Mouse (Mus musculus): ENCODE results near the gene Nup62.

Gene Nup62

DNA sequence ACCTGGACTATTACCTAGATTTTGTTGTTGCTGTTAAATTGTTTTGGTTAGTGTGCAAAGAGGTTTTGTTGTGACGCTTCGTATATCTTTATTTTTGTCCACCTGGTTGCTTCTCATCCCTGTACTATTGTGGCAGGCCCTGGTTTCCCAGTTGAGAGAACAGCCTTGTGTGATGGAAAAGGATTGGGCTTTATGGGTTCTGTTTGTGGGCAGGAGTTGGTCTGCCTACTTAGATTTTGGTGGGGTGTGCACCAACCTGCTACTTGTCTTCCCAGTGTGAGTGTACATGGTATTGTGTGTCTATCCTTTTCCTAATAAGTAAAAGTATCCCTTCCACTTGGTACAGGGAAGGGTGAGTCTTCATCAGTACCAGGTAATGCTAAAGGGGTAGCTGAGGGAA, 3.5 kb downstream of the Nup62 start:
- DNase-seq, result peak; percentile 15

DNA sequence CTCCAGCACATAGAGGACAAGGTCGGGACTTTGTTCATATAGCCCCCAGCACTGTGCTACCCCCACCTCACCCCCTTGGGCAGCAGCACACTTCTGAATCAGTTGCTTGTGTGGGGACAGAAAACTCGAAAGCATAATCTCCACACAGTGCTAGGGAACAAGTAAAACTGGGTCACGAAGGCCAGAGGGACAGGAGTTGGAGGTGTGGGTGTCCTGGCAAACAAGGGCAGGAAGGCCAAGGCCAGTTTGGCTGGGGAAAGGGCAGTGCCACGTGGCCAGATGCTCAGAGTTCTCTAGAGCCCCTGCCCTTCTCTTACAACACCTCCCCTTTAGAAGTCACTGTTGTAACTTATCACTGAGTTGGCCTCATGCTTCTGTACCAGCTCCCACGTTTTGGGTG, 4.0 kb downstream of the Nup62 start:
- peak; percentile 15 for DNase-seq

DNA sequence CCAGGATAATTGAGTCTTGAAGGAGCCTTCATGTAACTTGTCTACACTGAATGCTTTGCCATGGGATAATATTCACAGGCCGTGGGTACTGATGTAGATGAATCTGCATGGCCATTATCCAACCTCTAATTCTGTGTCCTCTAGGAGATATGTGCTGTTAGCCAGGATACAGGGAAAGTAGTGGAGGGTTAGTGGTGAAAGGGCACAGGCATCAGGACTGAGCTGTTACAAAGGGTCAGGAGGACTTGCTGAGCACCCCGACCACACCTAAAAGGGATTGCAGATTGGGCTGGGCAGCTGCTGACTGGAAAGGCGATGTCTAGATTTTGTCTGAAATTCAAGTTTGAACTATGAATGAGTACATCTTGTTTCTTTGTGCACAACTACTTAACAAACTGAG, 4.6 kb downstream of the Nup62 start:
- no peak for DNase-seq

DNA sequence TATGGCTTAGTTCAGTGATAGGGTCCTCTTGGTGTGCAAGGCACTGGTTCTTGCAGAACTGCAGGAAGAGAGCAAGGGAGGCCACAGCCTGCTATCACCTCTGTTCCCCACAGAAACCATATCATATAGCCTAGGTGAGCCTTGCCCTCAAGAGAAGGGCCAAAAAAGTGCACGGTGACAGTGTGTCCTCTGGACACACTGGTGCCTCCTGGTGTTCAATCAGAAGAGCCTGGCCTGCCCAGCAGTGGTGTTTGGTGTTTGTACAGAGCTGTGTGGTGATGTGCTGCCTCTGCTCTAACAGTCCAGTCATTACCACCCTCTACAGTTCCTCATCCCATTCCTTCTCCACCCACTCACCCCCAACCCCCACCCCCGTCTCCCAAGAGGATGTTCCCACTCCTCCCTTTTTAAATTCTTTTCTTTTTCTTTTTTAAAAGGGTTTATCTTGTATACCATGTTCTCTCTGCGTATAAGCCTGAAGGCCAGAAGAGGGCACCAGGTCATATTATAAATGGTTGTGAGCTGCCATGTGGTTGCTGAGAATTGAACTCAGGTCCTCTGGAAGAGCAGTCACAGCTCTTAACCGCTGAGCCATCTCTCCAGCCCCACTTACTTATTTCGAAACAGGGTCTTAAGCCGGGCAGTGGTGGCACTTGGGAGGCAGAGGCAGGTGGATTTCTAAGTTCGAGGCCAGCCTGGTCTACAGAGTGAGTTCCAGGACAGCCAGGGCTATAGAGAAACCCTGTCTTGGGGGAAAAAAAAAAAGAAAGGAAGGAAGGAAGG, 6.0 kb downstream of the Nup62 start:
- DNase-seq, result no peak

DNA sequence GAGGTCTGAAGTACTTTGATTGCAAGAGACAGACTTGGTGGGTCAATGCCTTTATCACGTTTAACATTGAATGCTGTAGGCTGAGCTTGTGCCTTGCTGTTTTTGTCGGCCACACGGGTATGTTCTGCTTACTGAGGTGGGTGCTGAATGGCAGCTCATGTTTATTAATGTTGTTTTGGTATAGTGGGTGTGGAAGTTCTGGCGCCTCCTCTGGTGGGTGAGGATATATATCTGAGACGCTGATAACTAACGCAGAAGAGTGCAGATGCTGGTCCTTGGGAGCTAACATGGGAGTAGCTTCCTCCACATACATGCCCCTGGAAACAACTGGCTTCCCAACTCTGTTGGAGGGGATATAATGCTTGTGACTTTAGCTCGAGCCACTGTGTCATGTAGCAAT, 7.5 kb downstream of the Nup62 start:
- DNase-seq, result peak; percentile 14

DNA sequence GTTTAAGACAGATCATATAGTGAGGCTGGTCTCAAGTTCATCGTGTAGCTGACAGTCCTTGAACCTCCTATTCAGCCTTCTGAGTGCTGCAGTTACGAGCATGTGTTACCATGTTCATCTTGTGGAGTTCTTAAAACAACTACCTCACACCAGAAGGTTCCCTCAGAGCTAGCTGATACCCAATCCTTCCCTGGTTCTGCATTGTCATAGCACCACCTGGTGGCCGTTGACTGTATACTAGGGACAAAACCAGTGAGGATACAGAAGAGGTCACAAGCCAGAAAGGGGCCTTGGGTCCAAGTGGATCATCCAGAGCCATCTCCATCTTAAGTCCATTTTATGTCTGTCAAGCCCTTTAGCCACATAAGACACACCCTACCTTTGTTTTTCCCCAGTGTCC, 9.0 kb downstream of the Nup62 start:
- DNase-seq, result peak; percentile 83

DNA sequence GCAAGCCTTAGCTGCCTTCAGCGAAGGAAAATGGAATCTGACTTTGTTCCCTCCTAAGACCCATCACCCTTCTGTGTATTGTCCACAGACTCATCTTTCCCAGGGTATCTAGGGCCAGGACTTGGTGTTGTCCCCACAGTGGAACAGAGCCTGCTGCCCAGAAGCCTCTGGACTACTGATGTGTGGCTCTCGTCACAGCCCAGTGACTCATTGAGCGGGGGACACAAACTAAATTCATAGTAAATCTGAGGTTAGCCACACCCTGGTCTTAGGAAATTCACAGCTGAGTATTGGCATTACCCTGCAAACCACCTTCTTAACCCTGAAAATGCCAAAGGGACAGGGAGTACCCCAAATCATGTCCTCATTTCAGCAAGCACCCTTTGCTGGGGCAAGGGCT, 10.9 kb downstream of the Nup62 start:
- DNase-seq, result no peak

DNA sequence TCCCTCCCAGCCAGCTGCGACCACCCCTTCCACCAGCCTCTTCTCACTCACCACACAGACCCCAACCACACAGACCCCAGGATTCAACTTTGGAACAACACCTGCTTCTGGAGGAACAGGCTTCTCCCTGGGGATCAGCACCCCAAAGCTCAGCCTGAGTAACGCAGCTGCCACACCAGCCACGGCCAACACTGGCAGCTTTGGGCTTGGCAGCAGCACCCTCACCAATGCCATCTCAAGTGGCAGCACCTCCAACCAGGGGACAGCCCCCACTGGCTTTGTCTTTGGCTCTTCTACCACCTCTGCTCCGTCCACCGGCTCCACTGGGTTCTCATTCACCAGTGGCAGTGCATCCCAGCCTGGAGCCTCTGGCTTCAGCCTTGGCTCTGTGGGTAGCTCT, 12.8 kb downstream of the Nup62 start:
- no peak for DNase-seq

DNA sequence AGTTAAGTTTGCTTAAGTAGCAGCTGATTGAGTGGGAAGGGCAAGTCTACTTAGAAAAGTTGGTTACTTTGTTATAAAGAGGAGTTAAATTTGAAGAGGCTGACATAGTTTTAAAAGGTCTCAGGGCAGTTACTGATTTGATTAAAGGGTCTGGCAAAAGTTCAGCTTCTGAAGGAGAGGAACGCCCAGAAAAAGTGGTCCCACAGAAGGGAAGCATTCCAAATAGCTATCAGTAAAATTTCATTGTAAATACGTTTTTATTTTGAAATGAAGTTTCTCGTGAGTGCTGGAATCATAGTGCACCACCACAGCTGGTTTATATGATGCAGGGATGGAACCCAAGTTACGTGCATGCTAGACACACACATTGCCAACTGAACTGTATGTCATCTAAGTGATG, 16.9 kb downstream of the Nup62 start:
- DNase-seq, result no peak

DNA sequence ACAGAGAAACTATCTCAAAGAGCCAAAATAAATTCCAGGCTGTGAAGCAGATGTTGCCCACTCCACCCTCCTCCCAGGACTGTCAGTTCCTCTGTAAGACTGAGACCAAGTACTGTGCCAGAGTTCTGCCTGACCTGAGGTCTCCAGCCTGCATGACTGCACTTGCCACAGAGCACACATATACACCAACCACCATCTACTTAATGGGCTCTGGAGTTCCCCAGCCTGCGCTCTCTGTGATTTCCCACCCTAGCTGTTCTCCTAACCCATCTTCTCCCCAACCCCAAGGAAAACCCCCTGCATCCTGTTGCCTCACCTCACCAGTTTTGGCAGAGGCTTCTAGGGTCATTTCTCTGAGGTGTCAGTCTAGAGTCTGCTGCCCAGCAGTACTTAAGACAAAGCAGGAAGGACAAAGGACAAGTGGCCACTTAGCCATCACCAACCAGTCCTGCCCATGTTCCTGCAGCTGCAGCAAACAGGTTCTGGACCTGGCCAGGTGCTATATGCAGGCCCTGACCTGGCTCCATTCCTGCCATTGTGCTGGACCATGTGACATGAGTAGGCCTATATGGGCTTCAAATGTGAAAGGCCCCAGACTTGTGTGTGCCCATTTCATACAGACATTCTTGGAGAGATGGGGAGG, 19.6 kb downstream of the Nup62 start:
- no peak for DNase-seq

DNA sequence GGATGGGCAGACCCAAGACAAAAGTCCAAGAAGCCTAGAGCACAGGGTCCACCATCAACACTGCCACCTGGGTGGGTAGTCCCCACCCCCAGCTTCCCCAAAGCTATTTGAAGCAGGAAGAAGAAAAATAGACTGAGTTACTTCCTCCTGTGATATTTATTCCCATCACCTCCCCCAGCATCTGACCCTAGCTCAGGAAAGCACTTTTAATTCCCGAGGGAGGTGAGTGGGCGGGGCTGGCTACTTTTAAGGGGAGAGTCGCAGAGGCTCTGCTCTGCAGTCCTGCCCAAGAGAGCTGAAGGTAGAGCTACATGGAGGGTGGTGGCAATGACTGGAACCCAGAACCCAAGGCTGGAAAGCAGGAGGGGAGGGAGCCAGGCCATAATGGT, 20.1 kb downstream of the Nup62 start:
- DNase-seq, result no peak

DNA sequence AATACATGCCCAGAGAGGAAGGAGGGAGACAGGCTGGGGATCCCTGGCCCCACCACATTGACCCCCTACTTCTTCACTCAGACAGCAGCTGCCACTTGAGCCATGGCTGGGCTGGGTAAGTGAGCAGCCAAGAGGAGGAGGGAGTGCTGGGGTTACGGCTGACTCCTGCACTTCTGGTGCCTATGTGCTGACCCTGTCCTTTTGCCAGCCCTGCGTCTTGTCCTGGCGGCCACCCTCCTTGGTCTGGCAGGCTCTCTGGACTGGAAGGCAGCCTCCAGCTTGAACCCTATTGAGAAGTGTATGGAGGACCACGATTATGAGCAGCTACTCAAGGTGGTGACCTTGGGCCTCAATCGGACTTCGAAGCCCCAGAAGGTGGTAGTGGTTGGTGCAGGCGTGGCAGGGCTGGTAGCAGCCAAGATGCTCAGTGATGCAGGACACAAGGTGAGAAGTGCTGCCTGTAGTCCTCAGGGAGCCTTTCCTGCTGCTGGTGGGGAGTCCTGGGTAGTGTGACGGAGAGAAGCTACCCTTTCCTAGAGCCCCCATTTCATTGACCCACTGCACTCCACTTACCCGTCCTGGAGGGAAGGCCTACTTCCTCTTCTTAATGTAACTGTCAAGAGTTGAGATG, 20.6 kb downstream of the Nup62 start:
- DNase-seq, result no peak

DNA sequence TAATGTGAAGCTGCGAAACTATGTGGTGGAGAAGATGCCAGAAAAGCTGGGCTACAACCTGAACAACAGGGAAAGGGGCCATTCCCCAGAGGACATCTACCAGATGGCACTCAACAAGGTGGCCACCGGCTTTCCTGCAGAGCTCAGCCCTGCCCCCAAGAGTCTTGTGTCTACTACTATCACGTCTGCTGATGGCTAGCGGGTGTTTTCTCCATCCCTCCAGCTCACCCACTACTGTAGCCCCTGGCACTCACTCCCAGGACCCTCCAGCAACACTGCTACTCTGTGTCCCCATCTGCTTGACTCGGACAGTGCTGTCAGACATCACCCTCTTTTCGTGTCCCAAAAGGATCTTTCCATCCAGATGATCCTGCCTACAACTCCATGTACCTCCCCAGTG, 22.2 kb downstream of the Nup62 start:
- no peak for DNase-seq

DNA sequence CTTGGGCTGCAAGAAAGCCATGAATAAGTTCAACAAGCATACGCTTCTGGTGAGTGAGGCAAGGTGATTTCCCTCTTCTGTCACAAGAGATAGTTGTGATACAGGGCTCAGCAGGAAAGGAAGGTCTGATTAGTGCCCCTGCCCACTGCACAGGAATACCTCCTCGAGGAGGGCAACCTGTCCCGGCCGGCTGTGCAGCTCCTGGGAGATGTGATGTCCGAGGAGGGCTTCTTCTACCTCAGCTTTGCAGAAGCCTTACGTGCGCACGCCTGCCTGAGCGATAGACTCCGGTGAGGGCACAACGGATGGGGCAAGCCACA, 23.2 kb downstream of the Nup62 start:
- no peak for DNase-seq

DNA sequence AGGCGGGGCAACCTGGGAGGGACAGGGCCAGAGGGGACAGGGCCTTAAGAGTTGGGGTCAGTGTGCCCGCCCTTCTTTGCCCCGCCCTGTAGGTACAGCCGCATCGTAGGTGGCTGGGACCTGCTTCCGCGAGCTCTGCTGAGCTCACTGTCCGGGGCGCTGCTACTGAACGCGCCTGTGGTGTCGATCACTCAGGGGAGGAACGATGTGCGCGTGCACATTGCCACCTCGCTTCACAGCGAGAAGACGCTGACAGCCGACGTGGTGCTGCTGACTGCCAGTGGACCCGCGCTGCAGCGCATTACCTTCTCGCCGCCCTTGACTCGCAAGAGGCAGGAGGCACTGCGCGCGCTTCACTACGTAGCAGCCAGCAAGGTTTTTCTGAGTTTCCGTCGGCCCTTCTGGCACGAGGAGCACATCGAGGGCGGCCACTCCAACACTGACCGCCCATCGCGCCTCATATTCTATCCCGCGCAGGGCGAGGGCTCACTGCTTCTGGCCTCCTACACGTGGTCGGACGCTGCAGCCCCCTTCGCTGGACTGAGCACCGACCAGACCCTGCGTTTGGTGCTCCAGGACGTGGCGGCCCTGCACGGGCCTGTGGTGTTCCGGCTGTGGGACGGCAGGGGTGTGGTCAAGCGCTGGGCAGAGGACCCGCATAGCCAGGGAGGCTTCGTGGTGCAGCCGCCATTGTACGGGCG, 23.8 kb downstream of the Nup62 start:
- no peak for DNase-seq

DNA sequence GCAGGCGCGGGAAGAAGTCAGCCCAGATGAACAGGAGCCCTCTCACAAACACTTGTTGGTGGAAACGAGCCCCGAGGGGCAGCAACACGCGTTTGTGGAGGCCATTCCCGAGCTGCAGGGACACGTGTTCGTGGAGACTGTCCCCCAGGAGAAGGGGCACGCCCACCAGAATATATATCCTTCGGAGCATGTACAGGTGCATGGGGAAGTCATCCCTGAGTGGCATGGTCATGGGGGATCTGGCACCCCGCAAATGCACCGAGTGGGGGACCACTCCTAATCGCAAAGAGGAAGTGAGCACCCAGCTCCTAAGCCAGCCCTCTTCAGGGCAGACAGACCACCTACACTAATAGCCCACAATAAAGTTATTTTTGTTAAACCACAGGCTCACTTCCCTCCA, 24.5 kb downstream of the Nup62 start:
- DNase-seq, result no peak

DNA sequence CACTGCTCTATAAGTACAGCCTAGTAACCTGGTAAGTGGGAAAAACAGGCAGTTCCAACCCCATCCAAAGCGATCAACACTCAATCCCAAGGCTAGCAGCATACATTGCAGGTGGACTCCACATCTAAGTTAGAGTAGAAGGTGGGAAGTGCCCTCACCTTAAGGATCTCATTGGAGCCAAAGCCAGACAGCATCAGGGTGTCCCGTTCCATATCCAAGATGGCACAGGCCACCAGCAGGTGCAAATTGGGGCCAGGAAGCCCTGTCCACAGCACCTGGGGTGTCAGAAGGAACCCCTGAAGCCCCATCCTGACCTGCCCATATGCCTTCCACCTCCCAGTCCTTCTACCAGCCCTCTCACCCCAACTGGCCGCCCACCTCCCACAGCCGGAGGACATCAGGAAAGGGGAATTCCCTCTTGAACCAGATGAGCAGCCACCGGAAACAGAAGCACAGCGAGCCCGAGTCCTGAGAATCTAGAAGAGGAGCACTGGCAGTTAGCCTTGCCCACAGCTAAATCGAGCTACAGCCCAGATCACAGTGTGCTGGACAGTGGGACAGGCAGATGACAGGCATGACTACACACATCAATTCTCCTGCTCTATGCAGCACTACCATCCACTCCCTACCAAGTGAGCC, 26.1 kb downstream of the Nup62 start:
- DNase-seq, result no peak

DNA sequence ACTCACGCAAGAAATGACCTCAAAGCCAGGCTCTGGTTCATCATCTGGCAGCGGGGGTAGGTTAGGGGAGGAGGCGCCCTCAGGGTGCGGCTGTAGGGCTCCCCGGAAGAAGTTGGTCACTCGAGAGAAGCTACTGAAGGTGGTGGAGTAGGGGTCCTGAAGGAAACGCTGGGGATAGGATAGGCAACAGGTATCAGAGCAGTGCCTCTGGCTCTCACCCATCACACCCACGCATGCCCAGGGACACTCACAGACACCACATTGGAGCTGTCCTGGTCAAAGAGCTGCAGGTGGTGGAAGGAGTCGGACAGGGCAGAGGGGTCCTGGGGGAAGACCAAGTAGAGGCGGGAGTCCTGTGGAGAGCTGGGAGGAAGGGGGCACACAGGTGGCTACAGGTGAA, 29.1 kb downstream of the Nup62 start:
- no peak for DNase-seq

DNA sequence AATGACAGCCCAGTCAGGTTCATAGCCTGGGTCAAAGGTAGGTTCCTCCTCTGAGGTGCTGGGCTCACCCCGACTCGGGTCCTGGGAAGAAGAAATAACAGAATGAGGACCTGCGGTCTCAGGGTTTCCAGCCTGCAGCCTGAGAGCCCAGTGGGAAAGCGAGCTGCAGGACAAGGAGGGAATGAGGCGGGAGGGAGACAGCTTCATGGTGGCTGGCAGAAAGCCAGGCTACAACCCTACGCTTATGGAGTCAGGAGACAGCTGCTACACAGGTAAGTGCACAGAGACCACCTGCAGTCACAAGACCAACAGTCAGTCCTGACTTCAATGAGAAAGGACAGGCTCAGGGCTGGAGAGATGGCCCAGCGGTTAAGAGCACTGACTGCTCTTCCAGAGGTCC, 30.9 kb downstream of the Nup62 start:
- peak; percentile 68 for DNase-seq

DNA sequence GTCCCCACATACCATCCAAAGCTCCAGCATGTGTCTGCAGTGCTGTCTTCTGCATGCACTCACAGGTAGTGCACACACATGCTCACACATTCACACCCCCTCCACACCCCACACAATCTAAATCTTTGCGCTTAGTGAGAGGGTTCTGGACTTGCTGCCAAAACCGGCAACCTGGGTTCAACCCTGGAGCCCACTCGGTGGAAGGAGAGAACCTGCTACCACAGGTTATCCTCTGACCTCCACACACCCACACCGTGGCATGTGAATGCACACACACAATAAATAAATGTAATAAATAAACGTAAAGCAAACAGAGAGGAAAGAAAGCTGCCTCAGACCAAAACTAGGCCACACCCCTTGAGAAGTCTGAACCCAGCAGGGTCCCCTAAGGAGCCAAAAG, 31.9 kb downstream of the Nup62 start:
- DNase-seq, result peak; percentile 74

DNA sequence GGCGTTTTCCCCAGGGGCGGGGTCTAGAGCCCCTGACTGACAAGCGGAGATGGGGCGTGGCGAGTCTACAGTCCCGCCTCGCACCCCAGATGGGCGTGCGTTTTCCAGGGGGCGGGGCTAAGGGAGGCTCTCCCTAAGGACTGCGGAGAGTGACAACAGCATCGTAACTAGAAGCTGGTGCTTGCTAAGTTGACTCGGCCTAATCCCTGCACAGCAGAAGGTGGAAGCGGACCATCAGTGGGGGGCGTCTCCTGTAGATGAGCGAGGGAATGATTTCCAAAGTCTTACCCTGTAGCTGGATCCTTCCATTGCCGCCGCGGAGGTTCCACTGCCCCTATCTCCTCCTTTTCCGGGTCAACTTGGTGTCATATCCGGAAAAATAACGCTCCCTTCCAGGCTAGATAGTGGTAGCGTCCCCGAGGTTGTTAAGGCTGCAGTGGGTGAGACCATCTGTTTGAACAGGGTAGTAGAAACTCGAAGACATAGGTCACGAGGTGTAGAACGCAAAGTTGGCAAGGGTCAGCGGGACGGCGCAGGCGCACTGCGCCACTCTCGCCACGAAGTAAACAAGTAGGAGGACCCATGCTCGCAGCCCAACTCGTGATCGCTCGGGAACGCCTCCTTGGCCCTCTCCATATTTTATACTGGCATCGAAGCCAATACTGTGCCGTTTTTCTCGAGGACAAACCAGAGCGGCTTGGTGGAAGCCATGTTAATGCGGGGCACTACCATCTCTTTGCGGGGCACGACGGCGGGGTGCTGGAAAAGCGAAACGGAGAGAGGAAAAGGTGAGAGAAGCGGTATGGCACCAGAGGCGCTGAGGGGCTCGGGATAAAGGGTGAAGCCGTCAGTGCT, 32.9 kb downstream of the Nup62 start, which contains the start of the genes Akt1s1 and Tbc1d17:
Gene Akt1s1 (plus strand): TSS at position 431 of the 855 bp plus-strand sequence.
Gene Tbc1d17 (minus strand): TSS at position 519 of the 855 bp plus-strand sequence.
- peak; percentile 100 for DNase-seq

DNA sequence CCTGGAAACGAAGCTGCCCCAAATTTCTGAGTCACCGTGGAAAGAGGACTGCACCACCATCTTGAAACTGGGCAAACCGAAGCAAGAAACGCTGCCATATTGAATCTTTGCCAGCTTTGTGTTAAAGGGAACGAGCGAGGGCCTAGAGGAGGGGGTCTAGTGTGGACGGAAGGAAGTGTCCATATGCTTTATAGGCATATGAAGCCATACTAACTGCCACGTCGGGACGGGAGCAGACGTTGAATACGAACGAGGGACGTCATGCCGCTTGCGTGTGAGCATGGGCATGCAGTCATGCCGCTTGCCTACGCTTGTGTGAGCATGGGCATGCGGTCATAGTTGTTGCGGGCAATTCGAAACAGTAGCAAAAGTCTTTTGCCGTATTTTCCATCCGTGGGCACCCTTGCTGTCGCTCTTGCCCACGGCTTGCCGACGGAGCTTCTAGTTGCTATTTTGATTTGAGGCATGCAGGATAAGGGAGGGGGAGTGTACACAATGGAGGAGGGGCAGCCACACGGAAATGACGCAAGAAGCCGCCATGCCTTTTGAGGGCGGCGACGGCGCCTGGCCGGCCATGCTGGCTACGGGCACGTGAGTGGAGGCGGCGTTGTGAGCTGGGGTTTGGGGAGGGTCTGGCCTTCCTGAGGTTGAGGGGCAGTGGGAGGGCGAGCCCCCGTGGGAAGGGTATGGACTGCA, 33.7 kb downstream of the Nup62 start:
- DNase-seq, result peak; percentile 97

Data from cerebellum, adult 9-10 months (tissue).